Mouse (Mus musculus) T-helper 1 cell (primary cell): ENCODE measurements at regions not wholly inside any gene's neighbourhood (a gene's known extent, or its start where the extent isn't known, plus 50 kb on each side); places are given as distances from the start of the nearest gene placed in this dataset.

Experiments used
- in situ Hi-C: fragments of 300-600 bp; cut with MboI, MseI; formaldehyde crosslinking; loops from one replicate; pipeline ENCODE4 v1.15.1; 2025; ENCODE audit warnings: high pct_unique_total_duplicates

DNA sequence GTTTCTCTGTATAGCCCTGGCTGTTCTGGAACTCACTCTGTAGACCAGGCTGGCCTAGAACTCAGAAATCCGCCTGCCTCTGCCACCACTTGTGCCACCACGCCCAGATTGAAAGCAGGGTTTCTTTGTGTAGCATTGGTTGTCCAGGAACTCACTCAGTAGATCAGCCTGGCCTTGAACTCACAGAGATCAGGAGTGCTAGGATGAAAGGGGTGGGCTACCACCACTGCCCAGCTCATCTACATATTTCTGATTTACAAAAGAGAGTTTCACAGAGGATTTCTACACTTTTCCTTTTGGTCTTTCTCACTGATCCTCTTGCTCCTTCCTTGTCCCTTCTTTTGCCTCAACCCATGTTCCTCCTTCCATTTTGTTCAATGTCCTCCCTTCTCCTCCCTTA is 53.1 kb upstream of the Lbx1 start:
- in situ Hi-C loops: no loop called here

GRCm38 (mm10) chr19:45297812-45298211 is 62.2 kb upstream of the Lbx1 start:
- in situ Hi-C loops: no loop called here

- in situ Hi-C loops: no loop called here
These were observed 63.7 kb upstream of the Lbx1 start for GRCm38 (mm10) chr19:45299341-45299740.

DNA sequence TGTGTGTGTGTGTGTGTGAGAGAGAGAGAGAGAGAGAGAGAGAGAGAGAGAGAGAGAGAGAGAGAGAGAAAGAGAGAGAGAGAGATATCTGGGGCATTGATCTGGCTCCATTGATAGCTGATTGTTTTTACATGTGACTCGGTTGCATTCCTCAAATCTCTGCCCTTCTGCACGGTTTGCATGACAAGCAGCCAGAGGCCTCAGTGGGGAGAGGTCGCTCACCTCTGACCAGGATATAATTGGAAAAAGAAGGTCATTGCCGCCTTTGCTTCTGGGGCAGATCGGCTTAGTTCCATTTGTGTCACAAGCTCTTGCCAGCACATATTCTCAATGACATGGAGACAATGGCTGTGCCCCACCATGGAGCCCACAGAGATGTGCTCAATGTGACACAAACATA is 63.8 kb upstream of the Btrc start:
- in situ Hi-C loops: no loop called here

DNA sequence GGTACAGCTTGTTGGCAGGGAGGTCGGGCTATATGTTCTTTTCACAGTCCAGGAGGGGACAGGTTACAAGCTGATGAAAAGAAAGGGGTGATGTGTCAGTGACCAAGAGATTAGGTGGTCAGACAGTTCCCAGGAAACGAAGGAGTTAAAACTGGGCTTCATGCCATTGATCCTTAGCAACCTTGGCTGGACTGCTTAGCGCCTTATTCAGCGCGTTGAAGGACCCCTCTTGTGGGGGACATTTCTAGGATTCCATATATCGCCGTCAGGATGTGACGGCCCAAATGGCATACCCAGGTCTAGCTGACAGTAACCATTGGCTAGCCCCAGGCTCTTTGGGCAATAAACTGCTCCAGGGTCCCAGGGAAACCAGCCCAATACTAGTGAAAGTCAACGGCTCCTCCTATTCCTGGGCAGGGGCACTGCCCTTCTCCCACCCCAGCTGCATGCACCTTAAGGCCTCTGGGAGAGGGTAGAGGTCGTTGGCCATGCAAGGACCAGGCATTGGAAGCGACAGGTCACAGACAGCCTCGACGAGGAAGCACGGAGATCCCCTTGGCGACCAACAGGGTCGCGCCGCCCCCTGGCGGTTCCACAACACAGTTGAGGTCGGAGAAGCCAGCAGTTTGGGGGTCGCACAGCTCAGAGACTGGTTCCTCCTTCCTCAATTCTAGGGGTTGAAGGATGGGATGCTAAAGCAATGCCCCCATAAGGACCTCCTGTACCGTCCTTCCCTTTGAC is 62.7 kb upstream of the Btrc start:
- in situ Hi-C loops: no loop called here

DNA sequence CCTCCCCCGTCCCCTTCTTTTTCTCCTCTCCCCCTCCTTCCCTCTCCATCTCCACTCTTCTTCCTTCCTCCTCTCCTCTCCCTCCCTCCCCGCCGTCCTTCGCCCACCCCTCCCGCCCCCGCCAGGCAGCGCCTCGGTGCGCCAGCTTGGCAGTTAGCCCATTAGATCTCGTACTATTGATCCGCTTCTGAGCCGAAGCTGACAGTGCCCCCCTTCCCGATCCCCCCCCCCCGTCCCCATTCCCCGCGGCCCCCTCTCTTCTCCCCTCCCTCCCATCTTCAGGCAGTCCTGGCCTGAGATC is 62.2 kb upstream of the Btrc start:
- in situ Hi-C loops: no loop called here

DNA sequence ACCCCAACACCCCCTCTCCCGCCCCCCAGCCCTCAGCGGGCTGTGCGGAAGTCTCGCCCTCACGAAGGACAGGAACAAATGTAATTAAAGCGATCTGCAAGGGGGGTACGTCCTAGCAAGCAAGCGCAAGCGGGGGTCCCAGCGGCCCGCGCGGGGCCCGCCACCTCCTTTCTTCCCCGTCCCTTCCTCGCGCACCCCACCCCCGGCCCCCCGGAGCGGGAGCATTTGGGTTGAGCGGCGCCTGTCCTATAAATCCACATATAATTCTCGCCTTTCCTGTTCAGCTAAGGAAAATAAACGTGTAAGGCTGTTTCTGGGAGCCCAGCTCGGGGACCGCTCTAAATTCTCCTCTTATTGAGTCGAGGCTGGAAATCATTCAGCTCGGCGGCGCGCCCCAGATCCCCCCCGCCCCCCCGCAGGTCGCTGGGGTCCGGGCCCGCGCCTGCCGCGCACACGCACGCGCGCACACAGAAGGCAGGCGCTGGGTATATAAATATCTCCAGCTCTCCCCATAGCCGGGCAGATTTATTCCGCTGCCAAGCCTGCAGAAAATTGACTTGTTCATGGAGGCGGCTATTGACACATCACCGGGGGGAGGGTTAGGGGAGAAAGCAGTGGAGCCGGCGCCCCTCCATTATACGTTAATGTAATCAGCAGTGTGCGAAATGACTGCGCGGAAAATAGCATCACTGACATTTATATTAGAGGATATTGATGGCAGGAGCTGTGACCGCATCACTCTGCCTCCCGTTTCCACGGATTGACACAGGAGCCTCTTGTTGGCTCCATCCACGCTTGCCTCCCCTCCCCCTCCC is 61.6 kb upstream of the Btrc start:
- in situ Hi-C loops: no loop called here

- in situ Hi-C loops: no loop called here
These were observed 60.8 kb upstream of the Btrc start for GRCm38 (mm10) chr19:45302548-45303241.

GRCm38 (mm10) chr19:45304538-45304937 is 59.0 kb upstream of the Btrc start:
- in situ Hi-C loops: no loop called here

- in situ Hi-C loops: no loop called here
These were observed 55.9 kb upstream of the Btrc start for GRCm38 (mm10) chr19:45307299-45308275.

GRCm38 (mm10) chr19:45308676-45309275 is 54.8 kb upstream of the Btrc start:
- in situ Hi-C loops: no loop called here

DNA sequence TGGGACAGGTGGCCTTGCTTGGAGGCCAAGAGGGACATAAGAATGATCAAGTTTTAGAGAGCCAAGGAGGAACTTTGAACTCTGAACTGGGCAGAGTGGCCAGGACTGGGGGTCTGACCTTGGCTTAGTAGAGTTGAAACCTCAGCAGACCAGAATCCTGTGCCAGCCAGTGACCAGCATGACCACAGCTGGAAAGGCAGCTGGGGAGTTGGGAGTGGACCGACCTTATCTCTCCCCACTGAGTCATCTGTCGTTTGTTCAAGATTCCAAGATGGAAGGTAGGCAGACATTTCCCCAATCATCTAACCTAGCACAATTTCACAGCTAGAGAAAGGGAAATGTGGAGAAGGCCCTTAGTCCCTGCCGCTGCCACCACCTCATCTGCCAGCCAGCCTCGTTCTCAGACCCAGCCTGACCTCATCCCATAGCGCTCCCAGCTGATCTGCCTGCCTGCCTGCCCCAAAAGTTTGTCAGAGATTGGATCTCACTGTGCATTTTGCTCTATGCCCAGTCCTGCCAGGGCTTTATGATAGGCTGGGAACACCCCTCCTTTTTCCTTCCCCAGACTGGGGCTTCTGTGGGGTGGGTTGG is 53.1 kb upstream of the Btrc start:
- in situ Hi-C loops: loop anchor here (5.0 kb wide), 1 partner anchor 93 kb away; no protein-coding TSS in a partner anchor

- in situ Hi-C loops: loop anchor here (5.0 kb wide), 1 partner anchor 94 kb away; no protein-coding TSS in a partner anchor
These were observed 52.5 kb upstream of the Btrc start for GRCm38 (mm10) chr19:45310944-45311603.

GRCm38 (mm10) chr19:45311831-45312537 is 51.5 kb upstream of the Btrc start:
- in situ Hi-C loops: loop anchor here (5.0 kb wide), 1 partner anchor 95 kb away; no protein-coding TSS in a partner anchor

DNA sequence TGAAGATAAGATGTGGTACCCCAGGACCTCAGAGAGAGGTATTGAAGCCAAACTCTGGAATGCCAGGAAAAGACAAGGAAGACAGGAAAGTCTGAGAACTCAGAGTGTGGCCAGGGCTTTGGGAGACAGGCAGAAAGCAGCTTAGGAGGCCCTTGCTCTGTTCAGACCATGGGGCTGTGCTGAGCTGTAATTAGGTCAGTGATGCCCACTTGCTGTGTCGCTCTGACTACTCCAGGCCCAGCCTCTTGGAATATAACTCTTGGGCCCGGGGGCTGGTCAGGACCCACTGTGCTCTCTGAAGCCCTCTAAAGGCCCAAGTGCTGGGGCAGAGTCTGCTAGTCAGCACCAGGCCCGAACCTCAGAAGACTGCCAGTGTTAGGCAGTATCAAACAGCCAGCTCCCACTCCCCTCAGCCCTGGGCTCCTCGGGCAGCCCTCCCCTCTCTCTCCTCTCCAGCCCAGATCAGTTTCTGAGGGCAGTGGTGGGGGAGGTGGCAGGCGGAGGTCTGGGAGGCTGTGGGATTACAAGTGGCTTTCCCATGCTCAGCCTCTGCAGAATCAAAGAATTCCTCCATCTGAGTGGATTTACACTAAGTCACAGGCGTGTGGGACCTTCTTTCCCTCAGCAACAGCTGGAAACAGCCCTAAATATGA is 50.7 kb upstream of the Btrc start:
- in situ Hi-C loops: loop anchor here (5.0 kb wide), 1 partner anchor 96 kb away; no protein-coding TSS in a partner anchor
